Mouse (Mus musculus): ENCODE measurements around the gene Gm9803.
"Not testable (repeated sequence)": the region's sequence is repeated elsewhere in the genome, so short reads cannot be mapped to it uniquely, and the experiment has no call there.

Gm9803 gene

GRCm38 (mm10) chr10:43523931-43524330, at the start of gene Gm9803:
TSS of gene Gm9803 (plus strand) at chr10:43524084.
- DNase-seq = not testable (repeated sequence)

GRCm38 (mm10) chr10:43475376-43475775, 48.5 kb upstream of the Gm9803 start:
- DNase-seq = no peak

GRCm38 (mm10) chr10:43477459-43477858, 46.4 kb upstream of the Gm9803 start:
- DNase-seq = no peak

GRCm38 (mm10) chr10:43477865-43478681, 45.8 kb upstream of the Gm9803 start:
- DNase-seq = peak; percentile 38

- DNase-seq = peak; percentile 54
Measured at GRCm38 (mm10) chr10:43478751-43479435, 45.0 kb upstream of the Gm9803 start, which contains the start of gene Bend3. TSS of gene Bend3 (plus strand) at chr10:43478831.

GRCm38 (mm10) chr10:43479436-43480157, 44.3 kb upstream of the Gm9803 start:
- DNase-seq = peak; percentile 89

- no peak for DNase-seq
Measured at GRCm38 (mm10) chr10:43480227-43480849, 43.5 kb upstream of the Gm9803 start.

- DNase-seq = no peak
Measured at GRCm38 (mm10) chr10:43481179-43481578, 42.7 kb upstream of the Gm9803 start.

- no peak for DNase-seq
Measured at GRCm38 (mm10) chr10:43482021-43482420, 41.9 kb upstream of the Gm9803 start.

- DNase-seq = no peak
Measured at GRCm38 (mm10) chr10:43483426-43483995, 40.4 kb upstream of the Gm9803 start.

GRCm38 (mm10) chr10:43485751-43486268, 38.1 kb upstream of the Gm9803 start:
- no peak for DNase-seq

- no peak for DNase-seq
Measured at GRCm38 (mm10) chr10:43487441-43488010, 36.4 kb upstream of the Gm9803 start.

GRCm38 (mm10) chr10:43488258-43488657, 35.6 kb upstream of the Gm9803 start:
- DNase-seq = no peak

GRCm38 (mm10) chr10:43489139-43489538, 34.7 kb upstream of the Gm9803 start:
- no peak for DNase-seq

- no peak for DNase-seq
Measured at GRCm38 (mm10) chr10:43489550-43489949, 34.3 kb upstream of the Gm9803 start.

GRCm38 (mm10) chr10:43490034-43490433, 33.9 kb upstream of the Gm9803 start:
- DNase-seq = no peak

- no peak for DNase-seq
Measured at GRCm38 (mm10) chr10:43490846-43491245, 33.0 kb upstream of the Gm9803 start.

GRCm38 (mm10) chr10:43502599-43502998, 21.3 kb upstream of the Gm9803 start:
- DNase-seq = no peak

- no peak for DNase-seq
Measured at GRCm38 (mm10) chr10:43504291-43504690, 19.6 kb upstream of the Gm9803 start.

GRCm38 (mm10) chr10:43507051-43507450, 16.8 kb upstream of the Gm9803 start:
- no peak for DNase-seq

- no peak for DNase-seq
Measured at GRCm38 (mm10) chr10:43509228-43509627, 14.7 kb upstream of the Gm9803 start.

- no peak for DNase-seq
Measured at GRCm38 (mm10) chr10:43512976-43513375, 10.9 kb upstream of the Gm9803 start.
